Mouse (Mus musculus): ENCODE measurements around the gene Cops2.
A peak's percentile ranks its signal among the peaks of the same experiment; 100 is the strongest.

Gene Cops2

GRCm38 (mm10) chr2:125826201-125826600 is 32.7 kb downstream of the Cops2 start:
- no peak for ATAC-seq (ENCODE audit: low TSS enrichment)

GRCm38 (mm10) chr2:125820397-125820796 is 38.5 kb downstream of the Cops2 start:
- ATAC-seq (ENCODE audit: low TSS enrichment), result no peak

GRCm38 (mm10) chr2:125813972-125814595 is 44.9 kb downstream of the Cops2 start:
- no peak for ATAC-seq (ENCODE audit: low TSS enrichment)

- ATAC-seq (ENCODE audit: low TSS enrichment), result peak; percentile 78
These were observed 47.6 kb downstream of the Cops2 start for GRCm38 (mm10) chr2:125811332-125811731.

GRCm38 (mm10) chr2:125809551-125809950 is 49.4 kb downstream of the Cops2 start:
- peak; percentile 86 for ATAC-seq (ENCODE audit: low TSS enrichment)

GRCm38 (mm10) chr2:125805826-125806225 is 53.1 kb downstream of the Cops2 start:
- no peak for ATAC-seq (ENCODE audit: low TSS enrichment)

GRCm38 (mm10) chr2:125801947-125802346 is 57.0 kb downstream of the Cops2 start:
- ATAC-seq (ENCODE audit: low TSS enrichment), result peak; percentile 85

- peak; percentile 35; the same call in 1 of the 2 replicates for ATAC-seq (ENCODE audit: low TSS enrichment)
These were observed 57.9 kb downstream of the Cops2 start for GRCm38 (mm10) chr2:125801038-125801437.

GRCm38 (mm10) chr2:125800428-125800827 is 58.5 kb downstream of the Cops2 start:
- no peak for ATAC-seq (ENCODE audit: low TSS enrichment)

GRCm38 (mm10) chr2:125797872-125798271 is 61.1 kb downstream of the Cops2 start:
- no peak for ATAC-seq (ENCODE audit: low TSS enrichment)

GRCm38 (mm10) chr2:125795118-125795517 is 63.8 kb downstream of the Cops2 start:
- no peak for ATAC-seq (ENCODE audit: low TSS enrichment)

- ATAC-seq (ENCODE audit: low TSS enrichment), result no peak
These were observed 64.8 kb downstream of the Cops2 start for GRCm38 (mm10) chr2:125794166-125794565.

- ATAC-seq (ENCODE audit: low TSS enrichment), result no peak
These were observed 66.1 kb downstream of the Cops2 start for GRCm38 (mm10) chr2:125792879-125793261.

GRCm38 (mm10) chr2:125792144-125792878 is 66.6 kb downstream of the Cops2 start:
- ATAC-seq (ENCODE audit: low TSS enrichment), result no peak

GRCm38 (mm10) chr2:125791485-125791885 is 67.5 kb downstream of the Cops2 start:
- peak; percentile 42 for ATAC-seq (ENCODE audit: low TSS enrichment)

- ATAC-seq (ENCODE audit: low TSS enrichment), result no peak
These were observed 68.7 kb downstream of the Cops2 start for GRCm38 (mm10) chr2:125790242-125790641.

GRCm38 (mm10) chr2:125789265-125789664 is 69.7 kb downstream of the Cops2 start:
- ATAC-seq (ENCODE audit: low TSS enrichment), result no peak

GRCm38 (mm10) chr2:125788785-125789184 is 70.2 kb downstream of the Cops2 start:
- no peak for ATAC-seq (ENCODE audit: low TSS enrichment)

- ATAC-seq (ENCODE audit: low TSS enrichment), result peak; percentile 56
These were observed 70.6 kb downstream of the Cops2 start for GRCm38 (mm10) chr2:125788351-125788750.

GRCm38 (mm10) chr2:125785021-125785420 is 73.9 kb downstream of the Cops2 start:
- ATAC-seq (ENCODE audit: low TSS enrichment), result no peak

GRCm38 (mm10) chr2:125784392-125784791 is 74.5 kb downstream of the Cops2 start:
- ATAC-seq (ENCODE audit: low TSS enrichment), result no peak

- no peak for ATAC-seq (ENCODE audit: low TSS enrichment)
These were observed 75.1 kb downstream of the Cops2 start for GRCm38 (mm10) chr2:125783868-125784267.

- peak; percentile 78 for ATAC-seq (ENCODE audit: low TSS enrichment)
These were observed 76.2 kb downstream of the Cops2 start, which contains the start of gene Secisbp2l for GRCm38 (mm10) chr2:125782719-125783109. Gene Secisbp2l, minus strand, starts transcription at chr2:125782870.

Data from frontal cortex, adult (tissue).